Mouse (Mus musculus): Measurements from ENCODE around the gene Gm10181.
"Not testable (repeated sequence)": the region's sequence is repeated elsewhere in the genome, so short reads cannot be mapped to it uniquely, and the experiment has no call there.

The Gm10181 gene

DNA sequence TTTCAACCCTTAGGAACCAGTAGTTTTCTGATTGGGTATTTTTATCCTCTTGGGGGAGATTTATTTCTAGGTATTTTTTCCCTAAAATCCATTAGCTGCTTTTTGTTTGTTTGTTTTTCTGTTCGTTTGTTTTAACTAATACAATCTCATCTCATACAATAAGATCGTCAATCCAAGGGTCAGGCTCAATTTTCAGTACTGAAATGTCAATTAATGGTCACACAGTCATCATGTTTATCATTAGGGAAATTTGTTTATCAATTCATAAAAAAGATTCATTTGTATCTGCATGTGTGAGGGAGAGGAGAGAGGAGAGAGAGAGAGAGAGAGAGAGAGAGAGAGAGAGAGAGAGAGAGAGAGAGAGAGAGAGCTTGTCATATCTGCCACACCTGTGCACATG, at the start of gene Gm10181:
Gene Gm10181, plus strand, starts transcription at position 301 of the 400 bp plus-strand sequence.
- DNase-seq, result no peak

DNA sequence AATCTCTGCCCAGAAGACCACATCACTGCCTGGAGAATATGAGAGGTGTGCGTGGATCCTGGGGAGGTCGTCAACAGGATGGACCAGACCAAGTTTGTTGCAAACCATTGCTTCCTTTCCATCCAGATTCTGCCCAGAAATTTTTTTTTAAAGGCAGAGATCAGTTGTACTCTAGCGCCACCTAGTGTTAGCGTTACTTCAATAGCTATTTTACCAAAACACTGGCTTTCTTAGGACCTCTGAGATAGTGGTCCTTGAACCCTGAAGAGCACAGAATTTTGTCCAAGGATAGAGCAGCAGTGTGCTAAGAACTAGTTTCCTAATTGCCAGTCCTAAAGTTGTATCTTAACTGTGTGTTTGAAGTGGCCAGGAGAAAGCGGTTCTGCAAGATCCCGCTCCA, 47.6 kb upstream of the Gm10181 start:
- DNase-seq, result no peak

DNA sequence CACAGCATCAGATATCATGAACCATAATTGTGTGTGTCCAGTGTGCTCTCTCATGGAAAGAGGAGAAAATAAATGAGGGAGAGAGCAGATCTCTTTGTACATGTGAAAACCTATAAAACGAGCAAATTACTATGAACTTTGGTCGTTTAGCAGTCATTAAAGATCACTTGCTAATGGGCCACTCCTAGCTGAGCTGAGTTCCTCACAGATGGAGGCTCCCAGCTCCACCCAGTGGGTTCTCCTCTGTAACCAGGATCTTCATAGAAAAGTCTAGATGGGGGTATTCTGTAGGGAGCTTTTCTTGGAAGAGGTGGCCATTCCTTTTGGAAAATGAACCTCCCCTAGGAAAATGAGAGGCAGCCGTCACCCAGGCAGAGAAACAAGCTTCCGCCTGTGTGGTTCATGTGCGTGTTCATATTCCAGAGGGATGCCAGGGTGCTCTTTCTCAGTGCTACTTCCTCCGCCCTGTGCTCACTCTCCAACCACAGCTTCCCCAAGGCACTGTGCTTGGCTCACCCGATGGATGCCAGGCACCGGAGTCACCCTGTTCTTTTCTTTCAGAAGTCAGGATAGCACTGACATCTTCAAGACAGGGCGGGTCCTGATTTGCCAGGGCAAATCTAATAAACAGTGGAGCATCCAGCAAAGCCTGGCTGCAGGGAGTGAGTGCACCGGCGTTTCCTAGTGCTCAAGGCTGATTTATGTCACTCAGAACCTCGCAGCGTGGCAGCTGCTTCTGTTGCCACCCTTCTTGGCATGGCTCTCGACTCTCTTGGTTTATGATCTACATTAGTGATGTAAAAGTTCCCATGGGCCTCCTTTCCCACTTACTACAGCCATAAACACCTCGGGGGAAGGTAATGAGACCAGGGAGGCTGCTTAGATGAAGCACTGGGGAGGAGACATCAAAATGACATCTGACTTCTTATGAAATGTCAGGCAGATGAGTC, 46.8 kb upstream of the Gm10181 start:
- no peak for DNase-seq

DNA sequence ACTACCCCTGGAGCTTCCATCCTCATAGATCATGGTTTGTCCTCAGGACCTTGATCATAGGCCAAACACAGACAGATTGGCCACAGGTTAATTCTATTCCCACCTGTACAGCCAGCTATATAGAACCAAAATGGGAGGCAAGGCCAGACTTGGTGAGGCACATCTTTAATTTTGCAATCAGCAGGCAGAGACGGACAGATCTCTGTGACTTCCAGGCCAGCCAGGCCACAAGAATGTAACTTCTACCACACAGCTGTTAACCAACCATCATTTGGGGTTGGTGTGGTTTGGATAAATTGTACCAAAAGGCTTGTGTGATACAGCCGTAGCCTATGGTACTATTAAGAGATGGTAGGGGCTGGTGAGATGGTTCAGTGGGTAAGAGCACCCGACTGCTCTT, 44.9 kb upstream of the Gm10181 start:
- DNase-seq, result no peak

DNA sequence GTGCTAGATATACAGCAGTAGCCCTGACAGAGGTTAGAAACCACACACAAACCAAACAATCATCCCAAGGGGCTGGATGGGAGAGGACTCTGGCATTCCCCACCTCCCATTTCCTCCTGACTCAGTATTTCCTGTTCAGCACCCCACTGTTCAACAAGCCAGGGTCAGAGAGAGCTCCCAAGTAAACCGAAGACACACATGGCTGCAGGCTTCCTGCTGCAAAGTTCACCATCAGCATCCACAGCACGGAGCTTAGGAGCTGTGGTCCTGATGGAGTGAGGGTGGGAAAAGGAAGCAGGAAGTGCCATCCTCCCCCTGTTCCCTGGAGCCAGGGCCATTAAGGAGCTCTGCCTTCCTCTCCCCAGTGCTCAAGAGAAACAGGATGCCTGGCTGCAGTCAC, 40.9 kb upstream of the Gm10181 start:
- DNase-seq, result no peak

DNA sequence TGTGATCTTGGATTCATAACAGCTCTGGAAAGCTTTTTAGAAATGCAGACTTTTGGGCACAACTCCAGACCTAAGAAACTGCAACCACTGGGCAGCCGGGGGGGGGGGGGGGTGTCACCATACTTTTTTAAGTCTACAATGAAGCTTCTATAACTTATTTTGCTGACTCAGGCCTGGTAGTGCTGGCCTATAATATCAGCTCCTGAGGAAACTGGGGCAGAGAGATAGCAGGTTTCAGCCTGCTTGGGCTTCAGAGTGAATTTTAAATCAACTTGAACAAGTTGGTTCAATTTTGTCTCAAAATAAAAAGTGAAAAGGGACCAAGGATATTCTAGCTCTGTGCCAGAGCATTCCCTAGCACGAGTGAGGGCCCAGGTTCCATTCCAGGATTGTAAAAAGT, 40.3 kb upstream of the Gm10181 start:
- no peak for DNase-seq

DNA sequence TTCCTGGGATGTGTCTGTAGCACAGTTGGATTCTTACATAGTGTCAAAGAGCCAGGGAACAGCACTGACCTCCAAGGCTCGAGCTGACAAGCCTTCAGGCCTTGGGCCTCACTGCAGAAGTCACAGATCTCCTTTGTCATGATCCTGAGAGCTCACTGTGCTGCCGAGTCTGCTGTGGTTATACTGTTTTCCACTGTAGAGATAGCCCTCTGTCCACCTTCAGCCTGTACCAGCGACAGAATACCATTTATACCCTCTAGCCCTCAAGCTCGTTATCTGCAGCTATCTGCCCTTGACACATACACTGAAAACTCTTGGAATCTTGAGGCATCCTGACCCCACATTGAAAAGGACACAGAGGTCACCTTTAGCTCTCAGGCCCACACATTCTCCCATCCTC, 37.3 kb upstream of the Gm10181 start:
- DNase-seq, result no peak

DNA sequence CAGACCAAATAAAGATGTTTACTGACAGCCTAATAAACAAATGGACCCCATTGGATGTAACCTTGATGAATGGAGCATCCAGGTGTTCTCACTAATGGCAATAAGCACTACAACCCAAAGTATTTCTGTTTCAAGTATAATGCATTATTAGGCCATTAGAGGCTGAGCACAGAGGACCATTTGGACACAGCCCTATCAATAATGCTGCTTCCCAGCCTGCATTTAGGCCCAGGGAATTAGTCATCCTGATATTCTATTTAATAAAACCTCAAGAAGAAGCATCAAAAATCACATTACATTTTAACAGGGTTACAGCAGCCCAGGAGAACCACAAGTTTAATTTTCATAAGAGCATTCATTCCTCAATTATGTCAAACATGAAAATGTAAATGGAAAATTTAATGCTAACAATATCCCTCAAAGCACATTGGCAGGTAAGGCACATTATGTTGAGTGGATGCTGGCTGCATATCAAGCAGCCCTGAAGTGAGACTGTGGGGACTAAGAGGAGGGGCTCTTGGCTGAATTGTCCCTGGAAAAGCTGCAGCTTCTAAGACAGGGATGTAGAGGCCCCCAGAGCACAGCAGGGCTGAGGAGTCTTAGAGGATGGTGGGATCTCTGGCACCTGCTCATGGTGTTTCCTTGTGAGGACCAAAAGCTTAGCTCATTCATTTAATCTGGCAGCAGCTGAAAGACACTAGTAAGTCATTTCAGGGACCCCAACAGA, 33.4 kb upstream of the Gm10181 start:
- no peak for DNase-seq

DNA sequence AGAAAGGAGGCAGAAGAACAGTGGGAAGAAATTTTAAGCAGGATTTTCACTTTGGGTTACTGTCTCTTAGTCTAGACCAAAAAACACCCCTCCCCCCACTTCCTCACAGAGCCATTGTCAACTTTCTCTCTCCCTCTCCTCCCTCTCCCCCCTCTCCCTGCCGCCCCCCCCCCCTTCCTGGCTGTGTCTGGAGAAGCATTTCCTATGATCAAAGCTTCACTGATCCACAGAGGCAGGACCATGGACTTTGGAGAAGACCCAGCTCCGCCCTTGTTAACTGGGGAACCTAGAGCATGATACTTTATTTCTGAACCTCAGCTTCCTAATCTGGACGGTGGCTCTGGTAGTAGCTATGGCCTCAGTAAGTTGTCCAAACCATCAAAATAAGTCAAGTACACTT, 30.5 kb upstream of the Gm10181 start:
- DNase-seq, result no peak

DNA sequence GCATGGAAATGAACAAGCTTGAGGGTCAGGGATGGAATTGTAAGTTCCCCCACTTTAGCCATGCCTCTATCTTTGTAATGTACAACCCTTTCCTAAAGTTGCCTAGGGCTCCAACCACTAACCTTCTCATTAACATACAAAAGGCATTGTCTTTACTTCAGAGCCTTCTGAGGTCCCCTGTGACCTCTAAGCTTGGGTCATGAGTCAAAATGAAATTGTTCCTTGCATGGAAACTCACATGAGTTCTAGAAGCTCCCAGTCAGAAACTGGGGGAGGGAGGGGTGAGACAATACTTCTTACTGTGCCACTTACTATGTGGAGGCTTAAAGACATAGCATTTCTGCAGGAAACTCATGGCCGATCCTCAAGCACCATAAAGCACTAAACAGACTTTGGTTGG, 16.6 kb upstream of the Gm10181 start:
- DNase-seq, result no peak

DNA sequence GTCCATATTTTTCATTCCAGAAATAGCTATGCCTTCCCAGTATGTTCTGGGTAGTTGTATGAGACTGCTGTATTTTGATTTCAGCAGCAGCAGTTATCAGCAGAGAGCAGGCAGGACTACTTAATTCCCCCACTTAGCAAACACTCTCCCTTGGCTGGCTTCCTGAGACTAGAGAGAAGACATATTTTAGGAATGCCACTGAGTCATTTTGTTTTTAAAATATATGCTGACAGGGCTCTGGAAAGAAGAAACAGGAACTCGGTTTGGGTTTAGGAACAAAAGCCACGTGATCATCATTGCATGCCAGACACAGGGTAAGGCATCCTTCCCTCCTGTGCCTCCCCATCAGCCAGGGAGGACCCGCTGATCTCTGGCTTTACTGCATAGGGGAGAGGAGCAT, 13.2 kb upstream of the Gm10181 start:
- DNase-seq, result peak; percentile 23

DNA sequence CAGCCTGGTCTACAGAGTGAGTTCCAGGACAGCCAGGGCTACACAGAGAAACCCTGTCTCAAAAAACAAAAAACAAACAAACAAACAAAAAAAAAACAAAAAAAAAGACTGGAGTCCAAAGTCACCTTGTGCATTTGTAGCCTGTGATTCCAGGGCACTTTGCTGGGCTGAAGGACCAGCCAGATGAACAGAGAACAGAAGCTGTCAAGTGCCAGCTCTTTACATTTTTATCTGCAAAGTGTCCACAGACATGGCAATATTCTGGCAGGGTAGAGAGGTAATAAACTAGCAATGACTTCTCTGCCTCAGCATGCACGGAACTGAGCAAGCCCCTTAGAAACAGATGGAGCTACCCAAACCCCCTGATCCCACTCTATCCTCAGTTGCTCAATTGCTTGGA, 12.7 kb upstream of the Gm10181 start:
- no peak for DNase-seq

DNA sequence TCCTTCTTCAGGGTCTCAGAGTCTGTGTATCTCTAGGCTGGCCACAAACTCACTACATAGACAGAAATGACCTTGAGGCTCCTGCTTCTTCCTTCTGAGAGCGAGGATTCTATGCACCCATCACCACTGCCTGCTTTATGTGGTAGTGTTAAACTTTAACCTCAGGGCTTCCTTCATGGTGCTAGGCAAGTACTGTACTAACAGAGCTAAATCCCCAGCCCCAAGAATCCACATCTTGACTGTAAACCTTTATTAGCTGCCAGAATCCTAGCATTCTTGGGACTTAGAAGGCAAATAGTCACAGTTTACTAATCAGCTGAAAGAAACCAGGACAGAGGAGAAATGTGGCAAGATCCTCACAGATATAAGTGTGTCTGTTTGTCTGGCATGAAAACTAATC, 1.6 kb downstream of the Gm10181 start:
- DNase-seq, result no peak

DNA sequence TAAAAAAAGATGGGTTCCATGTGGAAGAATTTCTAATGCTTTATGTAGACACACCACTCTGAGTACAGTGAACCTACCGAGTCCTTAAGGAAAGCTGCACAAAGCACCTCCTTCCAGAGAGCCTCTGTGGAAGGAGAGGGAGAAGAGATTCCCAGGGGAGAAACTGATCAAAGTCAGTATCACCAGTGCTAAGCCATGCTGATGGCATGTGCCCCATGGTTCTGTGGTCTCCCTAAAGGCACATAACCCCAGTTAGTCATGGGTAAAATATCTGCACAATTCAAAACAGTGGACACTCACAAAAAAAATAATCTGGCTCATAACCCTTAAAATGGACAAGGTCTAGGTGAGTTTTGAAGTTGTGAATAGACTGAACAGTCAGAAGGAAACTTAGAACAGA, 13.7 kb downstream of the Gm10181 start:
- no peak for DNase-seq

DNA sequence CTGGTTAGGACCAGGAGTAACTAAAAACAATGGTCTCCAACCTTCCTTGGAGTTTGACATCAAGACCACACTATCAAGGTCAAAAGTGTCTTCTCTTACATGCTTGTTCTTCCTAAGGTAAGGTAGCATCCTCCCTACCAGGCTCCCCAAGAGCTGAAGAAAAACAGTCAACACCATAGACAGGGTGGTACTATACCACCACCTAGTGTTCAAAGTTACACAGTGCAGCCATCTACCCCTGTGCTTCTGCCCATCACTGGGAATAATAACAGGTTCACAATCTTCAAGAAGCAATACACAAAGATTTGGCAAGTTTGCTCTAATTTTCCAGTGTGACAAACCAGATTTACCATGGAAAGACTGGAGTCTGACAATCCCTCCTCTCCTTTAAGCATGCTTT, 15.4 kb downstream of the Gm10181 start:
- peak; percentile 39 for DNase-seq

DNA sequence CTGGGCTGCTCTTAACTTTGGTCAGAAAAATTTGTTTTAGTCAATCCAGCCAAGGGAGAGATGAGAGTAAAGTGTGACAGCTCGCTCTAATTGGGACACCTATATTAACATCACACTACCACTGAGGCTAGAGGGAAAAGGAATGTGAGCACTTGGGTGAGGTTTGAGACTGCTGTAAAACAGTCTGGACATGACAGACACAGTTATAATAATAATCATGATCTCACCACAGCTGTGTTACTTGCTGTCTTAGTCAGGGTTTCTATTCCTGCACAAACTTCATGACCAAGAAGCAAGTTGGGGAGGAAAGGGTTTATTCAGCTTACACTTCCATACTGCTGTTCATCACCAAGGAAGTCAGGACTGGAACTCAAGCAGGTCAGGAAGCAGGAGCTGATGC, 34.4 kb downstream of the Gm10181 start:
- DNase-seq, result not testable (repeated sequence)

DNA sequence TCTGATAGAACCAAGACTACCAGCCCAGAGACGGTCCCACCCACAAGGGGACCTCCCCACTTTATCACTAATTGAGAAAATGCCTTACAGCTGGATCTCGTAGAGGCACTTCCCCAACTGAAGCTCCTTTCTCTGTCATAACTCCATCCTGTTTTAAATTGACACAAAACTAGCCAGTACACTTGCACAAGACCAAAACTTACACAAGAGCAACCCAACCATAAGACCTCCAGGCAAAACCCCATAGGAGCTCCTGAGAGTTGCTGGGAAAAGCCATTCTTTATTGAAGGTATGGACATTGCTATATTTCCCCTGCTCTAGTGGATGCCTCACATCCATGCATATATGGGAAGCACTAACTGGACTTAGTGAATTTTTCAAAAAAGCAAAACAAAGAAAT, 34.8 kb downstream of the Gm10181 start:
- DNase-seq, result no peak

DNA sequence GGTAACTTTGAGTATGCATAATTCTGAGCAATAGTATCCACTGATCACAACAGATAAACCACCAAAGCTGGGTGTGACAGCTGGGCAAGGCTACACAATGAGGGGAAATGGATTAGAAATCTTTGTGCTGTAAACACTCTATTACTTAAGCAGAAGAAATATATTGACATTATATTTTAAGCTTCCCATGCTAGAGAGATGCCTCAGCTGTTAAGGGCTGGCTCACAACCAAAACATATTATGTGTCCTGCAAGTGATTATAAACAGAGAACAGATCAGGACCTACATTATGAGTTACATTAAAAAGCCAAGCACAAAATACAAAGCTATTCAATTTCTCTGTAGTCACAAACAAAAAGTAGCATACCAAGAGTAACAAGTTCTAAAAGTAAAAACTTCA, 43.0 kb downstream of the Gm10181 start:
- DNase-seq, result no peak

DNA sequence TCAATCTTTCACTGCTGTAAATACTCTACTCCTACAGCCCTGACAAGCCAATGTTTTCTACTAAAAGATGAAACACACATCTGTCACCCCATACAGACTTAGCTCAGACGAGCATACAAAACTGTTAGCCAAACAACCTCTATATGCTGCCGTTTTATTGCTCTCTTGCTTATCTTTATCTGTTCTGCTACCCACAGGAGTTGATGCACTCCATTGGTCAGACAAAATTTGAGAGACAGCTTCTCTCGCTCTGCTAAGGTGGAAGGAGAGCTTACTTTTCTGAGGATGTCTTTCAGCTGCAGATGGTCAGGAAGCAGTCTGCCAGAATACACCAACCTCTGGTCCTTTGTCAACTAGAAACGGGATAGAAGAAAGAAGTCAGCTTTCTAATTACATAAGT, 43.7 kb downstream of the Gm10181 start:
- no peak for DNase-seq

DNA sequence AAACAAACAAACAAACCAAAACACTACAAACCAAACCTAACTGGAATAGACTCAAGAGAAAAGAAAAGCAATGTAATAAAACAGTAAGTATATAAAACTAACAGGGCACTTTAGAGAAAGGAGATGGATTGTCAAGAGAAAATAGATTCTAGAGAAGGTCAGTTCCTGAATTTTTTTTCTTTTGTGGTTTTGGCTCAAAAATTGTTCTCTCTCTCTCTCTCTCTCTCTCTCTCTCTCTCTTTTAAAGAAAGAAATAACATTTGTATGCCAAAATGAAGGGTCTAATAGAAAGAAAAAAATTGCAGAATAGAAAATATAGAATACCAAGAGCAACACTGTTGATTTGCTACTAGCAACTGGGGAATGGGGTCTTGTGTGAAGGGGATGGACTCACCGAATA, 49.7 kb downstream of the Gm10181 start:
- no peak for DNase-seq

Data from right cerebral cortex, postnatal 25 days (tissue).